Mouse (Mus musculus): ENCODE measurements around the gene 1700001P01Rik.
A peak's percentile ranks its signal among the peaks of the same experiment; 100 is the strongest.

The 1700001P01Rik gene

GRCm38 (mm10) chr11:97775808-97776496, at the start of gene 1700001P01Rik:
TSS of gene 1700001P01Rik (minus strand) at chr11:97775918.
- no peak for DNase-seq

- DNase-seq: no peak
These were observed 49.6 kb upstream of the 1700001P01Rik start for GRCm38 (mm10) chr11:97825295-97825694.

- no peak for DNase-seq
These were observed 49.2 kb upstream of the 1700001P01Rik start for GRCm38 (mm10) chr11:97824895-97825294.

- no peak for DNase-seq
These were observed 48.5 kb upstream of the 1700001P01Rik start for GRCm38 (mm10) chr11:97824168-97824567.

GRCm38 (mm10) chr11:97822840-97823603, 47.3 kb upstream of the 1700001P01Rik start:
- DNase-seq: peak; percentile 72

- no peak for DNase-seq
These were observed 45.8 kb upstream of the 1700001P01Rik start for GRCm38 (mm10) chr11:97821401-97822064.

- peak; percentile 87 for DNase-seq
These were observed 45.1 kb upstream of the 1700001P01Rik start for GRCm38 (mm10) chr11:97820840-97821239.

GRCm38 (mm10) chr11:97819923-97820322, 44.2 kb upstream of the 1700001P01Rik start:
- no peak for DNase-seq

GRCm38 (mm10) chr11:97819102-97819501, 43.4 kb upstream of the 1700001P01Rik start:
- DNase-seq: no peak

- DNase-seq: peak; percentile 73
These were observed 42.9 kb upstream of the 1700001P01Rik start for GRCm38 (mm10) chr11:97818571-97818970.

GRCm38 (mm10) chr11:97818003-97818402, 42.3 kb upstream of the 1700001P01Rik start:
- no peak for DNase-seq

GRCm38 (mm10) chr11:97817379-97817778, 41.7 kb upstream of the 1700001P01Rik start:
- DNase-seq: peak; percentile 69

- DNase-seq: no peak
These were observed 41.2 kb upstream of the 1700001P01Rik start for GRCm38 (mm10) chr11:97816916-97817315.

- no peak for DNase-seq
These were observed 40.5 kb upstream of the 1700001P01Rik start for GRCm38 (mm10) chr11:97816176-97816575.

- no peak for DNase-seq
These were observed 40.0 kb upstream of the 1700001P01Rik start for GRCm38 (mm10) chr11:97815736-97816135.

- DNase-seq: peak; percentile 78
These were observed 38.2 kb upstream of the 1700001P01Rik start for GRCm38 (mm10) chr11:97813746-97814515.

- no peak for DNase-seq
These were observed 37.4 kb upstream of the 1700001P01Rik start for GRCm38 (mm10) chr11:97813085-97813484.

- DNase-seq: no peak
These were observed 36.8 kb upstream of the 1700001P01Rik start for GRCm38 (mm10) chr11:97812491-97812921.

- DNase-seq: peak; percentile 83
These were observed 36.0 kb upstream of the 1700001P01Rik start for GRCm38 (mm10) chr11:97811569-97812362.

GRCm38 (mm10) chr11:97810970-97811369, 35.3 kb upstream of the 1700001P01Rik start:
- no peak for DNase-seq

- no peak for DNase-seq
These were observed 34.6 kb upstream of the 1700001P01Rik start for GRCm38 (mm10) chr11:97810356-97810755.

Data from kidney, postnatal 10 days (tissue).